Mouse (Mus musculus): ENCODE measurements at regions not wholly inside any gene's neighbourhood (a gene's known extent, or its start where the extent isn't known, plus 50 kb on each side); places are given as distances from the start of the nearest gene placed in this dataset.

- Histone ChIP-seq H3K4me1 (ENCODE audit: control insufficient read depth, insufficient read depth, low read length) (no peaks in the 10 kb centered on the region), H3K9me3 (replicated peaks; ENCODE audit: control insufficient read depth, low read length) (no peaks in the 10 kb centered on the region), H3K4me2 (ENCODE audit: low read depth, low read length) (no peak overlapping the region), H3K27ac (ENCODE audit: low read length) (no peak overlapping the region), H3K27me3 (ENCODE audit: control insufficient read depth, insufficient read depth, low read length) (no peaks in the 10 kb centered on the region), H3K9ac (ENCODE audit: low read length) (no peak overlapping the region), H3K4me3 (replicated peaks; ENCODE audit: low read length) (no peak overlapping the region), H3K36me3 (ENCODE audit: control insufficient read depth, insufficient read depth, low read length) (no peaks in the 10 kb centered on the region)
- whole genome bisulfite sequencing: 85% methylated on average over 5 of the region's 5 CpGs
- no peak for ATAC-seq (ENCODE audit: insufficient read depth, low FRiP score)
Observed at GRCm38 (mm10) chr17:62470739-62471138, 410.4 kb downstream of the Efna5 start.

GRCm38 (mm10) chr17:62469367-62469766 is 411.8 kb downstream of the Efna5 start:
- Histone ChIP-seq H3K4me2 (ENCODE audit: low read depth, low read length) (no peak overlapping the region), H3K27ac (ENCODE audit: low read length) (no peak overlapping the region)

GRCm38 (mm10) chr17:62468859-62469258 is 412.3 kb downstream of the Efna5 start:
- WGBS: 78% methylated on average over 7 of the region's 7 CpGs
- no peaks in the 10 kb centered on the region for H3K36me3 ChIP-seq (ENCODE audit: control insufficient read depth, insufficient read depth, low read length)
- no peak overlapping the region for H3K9ac ChIP-seq (ENCODE audit: low read length)
- no peak for ATAC-seq (ENCODE audit: insufficient read depth, low FRiP score)
- H3K27me3 ChIP-seq (ENCODE audit: control insufficient read depth, insufficient read depth, low read length): no peaks in the 10 kb centered on the region
- no peak overlapping the region for H3K4me3 ChIP-seq (replicated peaks; ENCODE audit: low read length)
- H3K4me1 ChIP-seq (ENCODE audit: control insufficient read depth, insufficient read depth, low read length): no peaks in the 10 kb centered on the region
- no peak overlapping the region for H3K27ac ChIP-seq (ENCODE audit: low read length)
- no peak overlapping the region for H3K4me2 ChIP-seq (ENCODE audit: low read depth, low read length)
- no peaks in the 10 kb centered on the region for H3K9me3 ChIP-seq (replicated peaks; ENCODE audit: control insufficient read depth, low read length)

More at GRCm38 (mm10) chr17:62469367-62469766, 411.8 kb downstream of the Efna5 start:
- WGBS: 100% methylated on average over 1 of the region's 1 CpGs
- no peak for ATAC-seq (ENCODE audit: insufficient read depth, low FRiP score)
- H3K27me3 ChIP-seq (ENCODE audit: control insufficient read depth, insufficient read depth, low read length): no peaks in the 10 kb centered on the region
- H3K9me3 ChIP-seq (replicated peaks; ENCODE audit: control insufficient read depth, low read length): no peaks in the 10 kb centered on the region
- no peak overlapping the region for H3K4me3 ChIP-seq (replicated peaks; ENCODE audit: low read length)
- H3K9ac ChIP-seq (ENCODE audit: low read length): no peak overlapping the region
- no peaks in the 10 kb centered on the region for H3K4me1 ChIP-seq (ENCODE audit: control insufficient read depth, insufficient read depth, low read length)
- no peaks in the 10 kb centered on the region for H3K36me3 ChIP-seq (ENCODE audit: control insufficient read depth, insufficient read depth, low read length)

- Histone ChIP-seq H3K9me3 (replicated peaks; ENCODE audit: control insufficient read depth, low read length) (no peaks in the 10 kb centered on the region), H3K4me3 (replicated peaks; ENCODE audit: low read length) (no peak overlapping the region), H3K27ac (ENCODE audit: low read length) (no peak overlapping the region), H3K4me2 (ENCODE audit: low read depth, low read length) (no peak overlapping the region), H3K4me1 (ENCODE audit: control insufficient read depth, insufficient read depth, low read length) (no peaks in the 10 kb centered on the region), H3K9ac (ENCODE audit: low read length) (no peak overlapping the region), H3K27me3 (ENCODE audit: control insufficient read depth, insufficient read depth, low read length) (no peaks in the 10 kb centered on the region), H3K36me3 (ENCODE audit: control insufficient read depth, insufficient read depth, low read length) (no peaks in the 10 kb centered on the region)
- WGBS: 77% methylated on average over 5 of the region's 5 CpGs
- ATAC-seq (ENCODE audit: insufficient read depth, low FRiP score): no peak
Observed at GRCm38 (mm10) chr17:62467072-62467471, 414.0 kb downstream of the Efna5 start.

GRCm38 (mm10) chr17:62464994-62465393 is 416.1 kb downstream of the Efna5 start:
- Histone ChIP-seq H3K27me3 (ENCODE audit: control insufficient read depth, insufficient read depth, low read length) (no peaks in the 10 kb centered on the region), H3K36me3 (ENCODE audit: control insufficient read depth, insufficient read depth, low read length) (no peaks in the 10 kb centered on the region), H3K27ac (ENCODE audit: low read length) (no peak overlapping the region), H3K4me3 (replicated peaks; ENCODE audit: low read length) (no peak overlapping the region), H3K9me3 (replicated peaks; ENCODE audit: control insufficient read depth, low read length) (no peaks in the 10 kb centered on the region), H3K9ac (ENCODE audit: low read length) (no peak overlapping the region), H3K4me2 (ENCODE audit: low read depth, low read length) (no peak overlapping the region), H3K4me1 (ENCODE audit: control insufficient read depth, insufficient read depth, low read length) (no peaks in the 10 kb centered on the region)
- ATAC-seq (ENCODE audit: insufficient read depth, low FRiP score): no peak
- WGBS: 68% methylated on average over 4 of the region's 4 CpGs

GRCm38 (mm10) chr17:62464228-62464627 is 416.9 kb downstream of the Efna5 start:
- H3K9ac ChIP-seq (ENCODE audit: low read length): no peak overlapping the region
- ATAC-seq (ENCODE audit: insufficient read depth, low FRiP score): no peak
- H3K4me2 ChIP-seq (ENCODE audit: low read depth, low read length): no peak overlapping the region
- no peaks in the 10 kb centered on the region for H3K36me3 ChIP-seq (ENCODE audit: control insufficient read depth, insufficient read depth, low read length)
- H3K27ac ChIP-seq (ENCODE audit: low read length): no peak overlapping the region
- WGBS: 86% methylated on average over 4 of the region's 4 CpGs
- H3K9me3 ChIP-seq (replicated peaks; ENCODE audit: control insufficient read depth, low read length): no peaks in the 10 kb centered on the region
- no peaks in the 10 kb centered on the region for H3K27me3 ChIP-seq (ENCODE audit: control insufficient read depth, insufficient read depth, low read length)
- no peaks in the 10 kb centered on the region for H3K4me1 ChIP-seq (ENCODE audit: control insufficient read depth, insufficient read depth, low read length)
- H3K4me3 ChIP-seq (replicated peaks; ENCODE audit: low read length): no peak overlapping the region

- WGBS: 25% methylated on average over 17 of the region's 17 CpGs
- Histone ChIP-seq H3K4me1 (ENCODE audit: control insufficient read depth, insufficient read depth, low read length) (no peaks in the 10 kb centered on the region), H3K4me3 (replicated peaks; ENCODE audit: low read length) (no peak overlapping the region), H3K9me3 (replicated peaks; ENCODE audit: control insufficient read depth, low read length) (no peaks in the 10 kb centered on the region), H3K27me3 (ENCODE audit: control insufficient read depth, insufficient read depth, low read length) (no peaks in the 10 kb centered on the region), H3K27ac (ENCODE audit: low read length) (no peak overlapping the region), H3K36me3 (ENCODE audit: control insufficient read depth, insufficient read depth, low read length) (no peaks in the 10 kb centered on the region), H3K4me2 (ENCODE audit: low read depth, low read length) (peak overlapping the region; percentile 9; the same call in 1 of the 2 replicates), H3K9ac (ENCODE audit: low read length) (no peak overlapping the region)
- ATAC-seq (ENCODE audit: insufficient read depth, low FRiP score): peak; percentile 80
Observed at GRCm38 (mm10) chr17:62461304-62462245, 419.5 kb downstream of the Efna5 start.

- ATAC-seq (ENCODE audit: insufficient read depth, low FRiP score): no peak
- H3K9ac ChIP-seq (ENCODE audit: low read length): no peak overlapping the region
- no peaks in the 10 kb centered on the region for H3K36me3 ChIP-seq (ENCODE audit: control insufficient read depth, insufficient read depth, low read length)
- no peaks in the 10 kb centered on the region for H3K9me3 ChIP-seq (replicated peaks; ENCODE audit: control insufficient read depth, low read length)
- no peak overlapping the region for H3K4me2 ChIP-seq (ENCODE audit: low read depth, low read length)
- no peak overlapping the region for H3K27ac ChIP-seq (ENCODE audit: low read length)
- H3K4me1 ChIP-seq (ENCODE audit: control insufficient read depth, insufficient read depth, low read length): no peaks in the 10 kb centered on the region
- 52% methylated on average over 7 of the region's 7 CpGs for WGBS
- H3K4me3 ChIP-seq (replicated peaks; ENCODE audit: low read length): no peak overlapping the region
- H3K27me3 ChIP-seq (ENCODE audit: control insufficient read depth, insufficient read depth, low read length): no peaks in the 10 kb centered on the region
Observed at GRCm38 (mm10) chr17:62458964-62459363, 422.2 kb downstream of the Efna5 start.

- Histone ChIP-seq H3K27ac (ENCODE audit: low read length) (no peak overlapping the region), H3K9me3 (replicated peaks; ENCODE audit: control insufficient read depth, low read length) (no peaks in the 10 kb centered on the region), H3K4me1 (ENCODE audit: control insufficient read depth, insufficient read depth, low read length) (0 out of 2 replicates have a peak, but pooled peaks cover 3% of the 10 kb centered on the region), H3K9ac (ENCODE audit: low read length) (no peak overlapping the region), H3K4me2 (ENCODE audit: low read depth, low read length) (no peak overlapping the region), H3K27me3 (ENCODE audit: control insufficient read depth, insufficient read depth, low read length) (no peaks in the 10 kb centered on the region), H3K36me3 (ENCODE audit: control insufficient read depth, insufficient read depth, low read length) (no peaks in the 10 kb centered on the region), H3K4me3 (replicated peaks; ENCODE audit: low read length) (no peak overlapping the region)
- WGBS: 68% methylated on average over 4 of the region's 4 CpGs
- no peak for ATAC-seq (ENCODE audit: insufficient read depth, low FRiP score)
Observed at GRCm38 (mm10) chr17:62438045-62438444, 443.1 kb downstream of the Efna5 start.

All from stomach, embryonic 16.5 days (tissue).